Mouse (Mus musculus): ENCODE measurements around the gene Mthfd1.
A peak's percentile ranks its signal among the peaks of the same experiment; 100 is the strongest.

Gene Mthfd1

DNA sequence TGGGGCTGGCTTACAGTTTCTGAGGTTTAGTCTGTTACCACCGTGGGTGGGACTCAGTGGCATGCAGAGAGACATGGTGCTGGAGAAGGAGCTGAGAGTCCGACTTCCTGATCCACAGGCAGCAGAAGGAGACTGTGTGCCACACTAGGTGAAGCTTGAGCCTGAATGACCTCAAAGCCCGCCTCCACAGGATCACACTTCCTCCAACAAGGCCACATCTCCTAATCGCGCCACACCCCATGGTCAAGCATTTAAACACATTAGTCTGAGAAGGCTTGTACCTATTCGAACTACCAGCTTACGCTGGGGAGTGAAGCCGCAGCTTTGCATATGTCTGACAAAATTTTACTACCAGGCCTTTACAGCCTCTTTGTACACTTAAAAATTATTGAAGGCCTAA is 50.0 kb downstream of the Mthfd1 start:
- DNase-seq: no peak

- no peak for DNase-seq
Observed at GRCm38 (mm10) chr12:76306852-76307561, 51.9 kb downstream of the Mthfd1 start.

- DNase-seq: no peak
Observed at GRCm38 (mm10) chr12:76307964-76308363, 52.9 kb downstream of the Mthfd1 start.

DNA sequence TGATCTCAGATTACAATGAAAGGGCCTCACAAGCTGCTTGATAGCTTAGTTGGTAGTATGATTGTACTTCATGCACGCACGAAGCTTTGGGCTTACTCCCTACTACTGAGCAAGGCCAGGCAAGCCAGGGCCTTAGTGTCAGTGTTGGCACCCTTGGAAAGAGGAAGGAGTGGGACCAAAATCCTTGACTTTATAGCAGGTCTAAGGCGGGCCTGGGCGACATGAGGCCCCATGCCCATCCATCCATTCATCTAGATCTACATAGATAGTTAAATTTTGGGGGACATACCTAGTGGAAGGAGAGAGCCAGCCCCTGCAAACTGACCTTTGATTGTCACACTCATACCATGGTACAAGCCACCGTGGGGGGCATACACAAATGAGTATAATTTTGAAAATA is 53.3 kb downstream of the Mthfd1 start:
- DNase-seq: no peak

GRCm38 (mm10) chr12:76310007-76310406 is 54.9 kb downstream of the Mthfd1 start:
- DNase-seq: no peak

DNA sequence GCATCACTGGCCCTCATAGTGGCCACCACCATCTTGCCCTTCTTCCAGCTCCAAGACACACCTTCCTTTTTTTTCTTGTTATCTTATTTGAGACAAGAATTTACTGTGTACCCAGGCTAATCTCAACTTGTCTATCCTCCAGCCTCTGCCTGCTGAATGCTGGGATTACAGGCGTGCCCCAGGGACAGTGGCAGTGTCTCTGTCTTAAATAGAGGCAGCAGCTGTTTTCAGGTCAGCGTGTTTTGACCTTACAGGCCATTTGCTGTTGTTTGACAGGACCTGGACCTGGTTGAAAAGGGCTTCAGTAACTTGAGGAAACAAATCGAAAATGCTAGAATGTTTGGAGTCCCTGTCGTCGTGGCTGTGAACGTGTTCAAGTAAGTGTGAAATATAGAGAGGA is 55.5 kb downstream of the Mthfd1 start:
- no peak for DNase-seq

GRCm38 (mm10) chr12:76311227-76311626 is 56.1 kb downstream of the Mthfd1 start:
- no peak for DNase-seq

DNA sequence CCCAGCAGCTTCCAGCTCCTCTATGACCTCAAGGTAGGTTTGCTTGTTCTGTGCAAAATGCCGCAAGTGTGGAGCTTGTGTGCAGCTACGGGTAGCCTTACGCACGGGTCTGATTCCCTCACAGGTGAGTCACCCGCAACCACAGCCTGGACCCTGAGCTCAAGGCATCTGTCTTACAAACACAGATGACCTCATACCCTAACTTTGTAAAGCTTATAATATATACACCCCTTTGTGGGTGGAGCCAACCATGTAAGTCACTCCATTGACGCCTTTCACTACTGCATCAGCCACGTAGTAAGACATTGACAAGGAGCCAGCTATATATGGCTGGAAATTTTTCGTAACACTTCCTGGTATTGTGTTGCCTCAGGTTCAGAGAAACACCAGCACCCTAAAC is 56.9 kb downstream of the Mthfd1 start:
- DNase-seq: no peak

GRCm38 (mm10) chr12:76318282-76319212 is 63.4 kb downstream of the Mthfd1 start:
- DNase-seq: no peak

- peak; percentile 73 for DNase-seq
Observed at GRCm38 (mm10) chr12:76324679-76325431, 69.8 kb downstream of the Mthfd1 start, which contains the start of gene Akap5. Akap5 (plus strand) TSS chr12:76324891.

- peak; percentile 29 for DNase-seq
Observed at GRCm38 (mm10) chr12:76326437-76327220, 71.5 kb downstream of the Mthfd1 start.

DNA sequence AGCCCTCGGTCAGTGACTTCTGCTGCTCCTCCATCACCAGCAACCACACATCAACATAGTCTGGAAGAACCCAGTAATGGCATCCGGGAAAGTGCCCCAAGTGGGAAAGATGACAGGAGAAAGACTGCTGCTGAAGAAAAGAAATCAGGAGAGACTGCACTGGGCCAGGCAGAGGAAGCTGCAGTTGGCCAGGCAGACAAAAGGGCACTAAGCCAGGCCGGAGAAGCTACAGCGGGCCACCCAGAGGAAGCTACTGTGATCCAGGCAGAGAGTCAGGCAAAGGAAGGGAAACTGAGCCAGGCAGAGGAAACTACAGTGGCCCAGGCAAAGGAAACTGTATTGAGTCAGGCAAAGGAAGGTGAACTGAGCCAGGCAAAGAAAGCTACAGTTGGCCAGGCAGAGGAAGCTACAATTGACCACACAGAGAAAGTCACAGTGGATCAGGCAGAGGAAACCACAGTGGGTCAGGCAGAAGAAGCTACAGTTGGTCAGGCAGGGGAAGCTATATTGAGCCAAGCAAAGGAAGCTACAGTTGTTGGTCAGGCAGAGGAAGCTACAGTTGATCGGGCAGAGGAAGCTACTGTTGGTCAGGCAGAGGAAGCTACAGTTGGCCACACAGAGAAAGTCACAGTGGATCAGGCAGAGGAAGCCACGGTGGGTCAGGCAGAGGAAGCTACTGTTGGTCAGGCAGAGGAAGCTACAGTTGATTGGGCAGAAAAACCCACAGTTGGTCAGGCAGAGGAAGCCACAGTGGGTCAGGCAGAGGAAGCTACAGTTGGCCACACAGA is 73.7 kb downstream of the Mthfd1 start:
- DNase-seq: no peak

GRCm38 (mm10) chr12:76333688-76334087 is 78.6 kb downstream of the Mthfd1 start:
- DNase-seq: no peak

DNA sequence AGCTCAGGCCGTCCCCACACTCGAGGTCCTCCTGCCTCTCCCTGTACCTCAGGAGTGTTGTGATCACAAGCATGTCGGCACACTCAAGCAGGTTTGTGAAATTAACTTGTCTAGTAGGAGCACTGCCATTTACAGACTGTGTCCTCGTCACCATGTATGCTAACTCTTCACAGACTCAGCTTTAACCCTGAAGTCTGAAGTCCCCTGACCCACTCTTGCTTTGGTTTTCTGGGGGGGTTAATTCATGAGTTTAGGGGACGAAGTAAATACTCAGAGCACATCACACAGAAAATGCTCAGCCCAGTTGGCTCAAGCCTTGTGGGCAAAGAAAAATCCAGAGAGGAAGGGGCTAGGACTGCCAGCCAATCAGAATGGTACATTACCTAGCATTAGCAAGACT is 80.5 kb downstream of the Mthfd1 start:
- DNase-seq: no peak

GRCm38 (mm10) chr12:76336111-76336965 is 81.2 kb downstream of the Mthfd1 start:
- no peak for DNase-seq

GRCm38 (mm10) chr12:76341080-76341479 is 86.0 kb downstream of the Mthfd1 start:
- DNase-seq: peak; percentile 35

- no peak for DNase-seq
Observed at GRCm38 (mm10) chr12:76345759-76346455, 90.8 kb downstream of the Mthfd1 start.

DNA sequence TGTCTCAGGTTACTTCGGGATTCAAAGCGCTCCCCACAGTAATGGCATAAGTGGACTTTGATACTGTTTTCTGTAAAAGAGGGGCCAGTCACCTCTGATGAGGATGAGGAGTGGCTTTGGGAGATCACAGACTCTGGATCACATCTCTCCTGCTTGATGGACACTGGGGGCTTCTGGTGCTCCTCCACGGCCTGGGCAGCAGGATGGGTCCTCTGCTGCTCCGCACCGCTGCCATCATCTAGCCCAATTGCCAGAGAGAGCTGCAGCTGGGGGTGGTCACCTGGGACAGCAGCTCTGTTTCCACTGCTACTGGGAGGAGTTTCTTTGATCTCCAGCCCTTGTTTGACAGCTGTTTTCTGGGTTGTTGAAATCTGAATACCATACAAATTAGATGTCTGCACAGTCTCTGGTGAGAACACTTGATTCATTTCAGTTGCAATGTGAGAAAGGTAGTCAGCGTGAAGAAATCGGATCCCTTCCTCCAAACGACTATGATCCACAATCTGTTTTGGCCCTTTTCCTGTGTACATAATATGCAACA is 94.7 kb downstream of the Mthfd1 start:
- no peak for DNase-seq

- no peak for DNase-seq
Observed at GRCm38 (mm10) chr12:76360868-76361267, 105.8 kb downstream of the Mthfd1 start.

Data from right cerebral cortex, postnatal 14 days (tissue).